Comparison of ENCODE assay signal across 8 mouse cellular contexts in genomic region chr3:84428994-84429725, GRCm38 (mm10). TPM values are rescaled to one million over a fixed set of nuclear protein-coding genes. Genes with fewer than 3 reads are reported as not detected.
A peak's percentile ranks its signal among the peaks of the same experiment; 100 is the strongest.
DNase-seq lines count a peak whose midpoint lies in the region; ATAC-seq and TF ChIP-seq lines count a peak whose summit lies in the region.

No protein-coding gene starts in this region.

- no peaks in the 10 kb centered on the region for H3K9me3 ChIP-seq in liver, embryonic 12.5 days (replicated peaks)
- H3K9me3 ChIP-seq in kidney, postnatal 0 days (replicated peaks; ENCODE audit: low read length) = no peaks in the 10 kb centered on the region

- no peak for TF ChIP-seq CTCF in kidney, postnatal 0 days (IDR thresholded peaks at IDR 0.05; ENCODE audit: low read depth)

- no peak overlapping the region for H3K4me3 ChIP-seq in liver, embryonic 12.5 days
- H3K4me3 ChIP-seq in kidney, postnatal 0 days (replicated peaks; ENCODE audit: low read depth, low read length) = no peak overlapping the region

- peak; percentile 34; the same call in 1 of the 2 replicates for ATAC-seq in liver, embryonic 12.5 days
- peak; percentile 90 for ATAC-seq in kidney, postnatal 0 days (replicated peaks; ENCODE audit: low FRiP score, low read depth)
- no peak for ATAC-seq in monocyte, adult 5-6 weeks (replicated peaks; ENCODE audit: insufficient number of reproducible peaks, low FRiP score, low TSS enrichment, poor library complexity, severe bottlenecking)

- DNase-seq in liver = no peak
- peak; percentile 76 for DNase-seq in brain, adult 2 months (ENCODE audit: low read depth, low spot score)
- peak; percentile 58 for DNase-seq in kidney, postnatal 0 days (ENCODE audit: low spot score)
- DNase-seq in skeletal muscle tissue, adult 2 months (ENCODE audit: low read depth, low spot score) = peak; percentile 62
- no peak for DNase-seq in cerebellum, postnatal 36 days
- DNase-seq in B cell, adult 2 months = no peak

- no peaks in the 10 kb centered on the region for H3K36me3 ChIP-seq in liver, embryonic 12.5 days
- H3K36me3 ChIP-seq in kidney, postnatal 0 days (ENCODE audit: insufficient read depth, low read length) = no peaks in the 10 kb centered on the region

- WGBS in liver, embryonic 12.5 days (ENCODE audit: insufficient replicate concordance) = 80% methylated on average over 12 of the region's 12 CpGs
- WGBS in kidney, postnatal 0 days = 62% methylated on average over 12 of the region's 12 CpGs

- no peak overlapping the region for H3K4me2 ChIP-seq in liver, embryonic 12.5 days
- no peak overlapping the region for H3K4me2 ChIP-seq in kidney, postnatal 0 days (ENCODE audit: low read length)

- no peak overlapping the region for H3K9ac ChIP-seq in liver, embryonic 12.5 days
- H3K9ac ChIP-seq in kidney, postnatal 0 days (ENCODE audit: low read depth, low read length) = no peak overlapping the region

- H3K4me1 ChIP-seq in liver, embryonic 12.5 days = peaks cover 12% of the 10 kb centered on the region
- H3K4me1 ChIP-seq in kidney, postnatal 0 days (replicated peaks; ENCODE audit: insufficient read depth, low read length) = no peaks in the 10 kb centered on the region

- peaks cover 48% of the 10 kb centered on the region for H3K27me3 ChIP-seq in liver, embryonic 12.5 days (replicated peaks)
- no peaks in the 10 kb centered on the region for H3K27me3 ChIP-seq in kidney, postnatal 0 days (ENCODE audit: insufficient read depth, low read length)

- no peak overlapping the region for H3K27ac ChIP-seq in liver, embryonic 12.5 days
- no peak overlapping the region; the same call in 1 of the 2 replicates for H3K27ac ChIP-seq in kidney, postnatal 0 days

RNA-seq across cellular contexts. Expression of gene Fhdc1, which starts 51.1 kb away (rescaled TPM):
- 26.5 and 31.5 TPM in 2 replicates for polyA plus RNA-seq in liver, embryonic 12.5 days (2016; fragmentation: Nextera tagmentation; extraction: Ambion mirVana)
- 3.3 and 4.0 TPM in 2 replicates for polyA plus RNA-seq in kidney, postnatal 0 days (2015; fragmentation: Nextera tagmentation; extraction: Ambion mirVana)
- 0.38 to 7.3 TPM (median 0.53 TPM) in 3 replicates for total RNA-seq in monocyte, adult 5-6 weeks (2017)

Comparison
In these comparisons a context has a peak if more than half of its experiments do, and no peak if none do; other contexts are left out.
1. DNase-seq: peak in brain, adult 2 months (single experiment), kidney, postnatal 0 days (single experiment) and skeletal muscle tissue, adult 2 months (single experiment); none in liver (single experiment), cerebellum, postnatal 36 days (0 of 2) and B cell, adult 2 months (0 of 2).